Mouse (Mus musculus) kidney, embryonic 15.5 days (tissue): Measurements from ENCODE around the gene Dlec1. TPM values are rescaled to one million over a fixed set of nuclear protein-coding genes. Genes with fewer than 3 reads are reported as not detected.

Source experiments
- ATAC-seq: fragments of 200-750 bp; cut with Nextera tagmentation; replicated peaks from 2 replicates; pipeline ENCODE4 v1.8.0; 2017; ENCODE audit warnings: moderate TSS enrichment; ENCODE audit not compliant: low FRiP score
- H3K27ac ChIP-seq: fragments of 300-500 bp; sonication (generic); 2 replicates; pipeline ENCODE4 v1.5.1; 2015; ENCODE audit warnings: mild to moderate bottlenecking, inconsistent platforms
- H3K27me3 ChIP-seq: fragments of 300-500 bp; sonication (generic); 2 replicates; pipeline ENCODE4 v1.6.1; 2015; ENCODE audit warnings: inconsistent platforms
- H3K36me3 ChIP-seq: fragments of 300-500 bp; sonication (generic); 2 replicates; pipeline ENCODE4 v1.6.1; 2015; ENCODE audit warnings: inconsistent platforms
- H3K4me1 ChIP-seq: fragments of 300-500 bp; sonication (generic); 2 replicates; pipeline ENCODE4 v1.6.1; 2015; ENCODE audit warnings: inconsistent platforms
- H3K4me2 ChIP-seq: fragments of 300-500 bp; sonication (generic); 2 replicates; pipeline ENCODE4 v1.6.1; 2015; ENCODE audit warnings: moderate library complexity, mild to moderate bottlenecking, inconsistent platforms
- H3K4me3 ChIP-seq: fragments of 300-500 bp; sonication (generic); replicated peaks from 2 replicates; pipeline ENCODE4 v1.5.1; 2015; ENCODE audit warnings: mild to moderate bottlenecking, inconsistent platforms
- H3K9ac ChIP-seq: fragments of 300-500 bp; sonication (generic); 2 replicates; pipeline ENCODE4 v1.6.1; 2015; ENCODE audit warnings: mild to moderate bottlenecking, inconsistent platforms
- H3K9me3 ChIP-seq: fragments of 300-500 bp; sonication (generic); replicated peaks from 2 replicates; pipeline ENCODE4 v1.6.1; 2016; ENCODE audit warnings: inconsistent platforms
- WGBS: fragments of 180-500 bp; shearing (Covaris S2); methylation state at CpG from one replicate; pipeline ENCODE4 v1.1.7; 2015; ENCODE audit warnings: mixed read lengths; 5-methylcytosine and 5-hydroxymethylcytosine counted together
- polyA plus RNA-seq: library from polyadenylated mRNA; unstranded; fragments of >200 nt; fragmentation: Nextera tagmentation; extraction: Ambion mirVana; gene quantifications from 2 replicates; pipeline ENCODE4 v1.2.1, GENCODE M21; 2015

Dlec1 gene
- polyA plus RNA-seq, 1 experiment from 2014 or later = 6.2 TPM

DNA sequence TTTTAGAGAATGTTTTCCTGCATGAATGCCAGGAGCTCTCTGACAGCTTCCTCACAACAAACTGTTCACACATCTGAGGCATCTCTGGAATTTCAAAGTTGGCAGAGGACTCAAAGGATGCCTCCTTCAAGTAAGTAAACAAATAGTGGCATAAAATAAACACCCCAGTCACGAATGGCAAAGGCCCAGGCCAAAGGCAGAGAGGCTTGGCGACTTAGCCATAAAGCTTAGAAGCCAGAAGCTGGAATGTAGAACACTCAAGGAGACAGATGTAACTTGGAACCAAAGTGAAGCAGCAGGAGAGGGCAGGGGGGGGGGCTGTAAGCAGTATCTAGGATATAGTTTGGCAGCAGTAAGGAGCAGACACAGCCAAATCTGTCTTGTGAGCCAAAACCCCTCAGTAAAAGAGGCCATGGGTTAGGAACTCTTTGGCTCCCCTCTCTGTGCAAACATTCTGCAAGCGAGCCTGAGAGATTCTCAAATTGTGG, 79.0 kb downstream of the Dlec1 start:
- Histone ChIP-seq H3K9me3 (no peaks in the 10 kb centered on the region), H3K9ac (no peak overlapping the region), H3K27ac (no peak overlapping the region), H3K4me3 (no peak overlapping the region), H3K36me3 (no peaks in the 10 kb centered on the region), H3K27me3 (no peaks in the 10 kb centered on the region), H3K4me2 (no peak overlapping the region), H3K4me1 (peaks cover 10% of the 10 kb centered on the region; the same call in 1 of the 2 replicates)
- WGBS = 29% methylated on average over 3 of the region's 3 CpGs
- no peak for ATAC-seq

GRCm38 (mm10) chr9:119192202-119192990, 90.1 kb downstream of the Dlec1 start:
- Histone ChIP-seq H3K36me3 (no peaks in the 10 kb centered on the region), H3K9me3 (no peaks in the 10 kb centered on the region), H3K27me3 (no peaks in the 10 kb centered on the region), H3K27ac (no peak overlapping the region), H3K4me1 (no peaks in the 10 kb centered on the region), H3K4me2 (no peak overlapping the region), H3K4me3 (no peak overlapping the region), H3K9ac (no peak overlapping the region)
- peak; percentile 85 for ATAC-seq
- WGBS = 33% methylated on average over 11 of the region's 11 CpGs

Other genes starting within 250 kb of the Dlec1 start
- gene Ctdspl, start 176.0 kb upstream of the Dlec1 start, polyA plus RNA-seq = 24.9 and 26.2 TPM in 2 replicates
- 36.4 and 46.2 TPM in 2 replicates for gene Vill, start 49.7 kb upstream of the Dlec1 start, polyA plus RNA-seq
- gene Plcd1, start 9.0 kb upstream of the Dlec1 start, polyA plus RNA-seq = 20.0 and 20.1 TPM in 2 replicates
- gene Acaa1b, start 54.6 kb downstream of the Dlec1 start, polyA plus RNA-seq = 26.9 and 30.5 TPM in 2 replicates
- gene Gm47289, start 56.7 kb downstream of the Dlec1 start, polyA plus RNA-seq = not detected in 2 replicates
- 7.6 and 9.8 TPM in 2 replicates for gene Slc22a13, start 106.6 kb downstream of the Dlec1 start, polyA plus RNA-seq
- gene Oxsr1, start 219.9 kb downstream of the Dlec1 start, polyA plus RNA-seq = 12.3 and 14.2 TPM in 2 replicates
- 111 and 121 TPM in 2 replicates for gene Acaa1a, start 237.2 kb downstream of the Dlec1 start, polyA plus RNA-seq
- 25.6 and 25.9 TPM in 2 replicates for gene Myd88, start 238.9 kb downstream of the Dlec1 start, polyA plus RNA-seq